Mouse (Mus musculus): ENCODE measurements around the gene Map2k3.

DNA sequence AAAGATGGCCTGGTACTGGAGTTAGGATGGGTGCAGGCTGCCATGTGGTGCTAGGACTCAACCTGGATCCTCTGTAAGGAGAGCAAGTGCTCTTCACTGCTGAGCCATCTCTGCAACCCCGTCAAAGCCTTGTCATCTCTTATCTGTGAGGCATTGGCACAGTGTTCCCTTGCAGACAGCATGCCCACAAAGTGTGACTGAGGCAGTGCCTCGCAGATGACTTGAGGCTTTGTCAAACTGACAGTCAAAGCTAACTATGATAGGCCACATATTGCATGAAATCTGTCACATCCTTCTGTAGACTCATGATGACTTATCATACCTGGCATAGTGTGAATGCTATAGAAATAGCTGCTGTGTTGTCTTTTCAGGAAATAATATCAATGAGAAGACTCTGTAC, 11.8 kb upstream of the Map2k3 start:
- TF ChIP-seq CTCF (conservative IDR thresholded peaks at IDR 0.05; ENCODE audit: insufficient read depth, insufficient read length, low read depth, low read length) (no peak), POLR2A (IDR thresholded peaks at IDR 0.05; ENCODE audit: low read depth, low read length) (no peak)

Measured in kidney, adult 2 months (tissue).